Mouse (Mus musculus): ENCODE measurements at regions not wholly inside any gene's neighbourhood (a gene's known extent, or its start where the extent isn't known, plus 50 kb on each side); places are given as distances from the start of the nearest gene placed in this dataset.

GRCm38 (mm10) chr14:23237376-23237775, 776.9 kb downstream of the Kcnma1 start:
- 77% methylated on average over 2 of the region's 2 CpGs for WGBS

GRCm38 (mm10) chr14:23198676-23199075, 815.6 kb downstream of the Kcnma1 start:
- WGBS, result 53% methylated on average over 3 of the region's 3 CpGs

More at GRCm38 (mm10) chr14:23237376-23237775, 776.9 kb downstream of the Kcnma1 start:
- ATAC-seq (ENCODE audit: low FRiP score), result no peak
- Histone ChIP-seq H3K4me2 (no peak overlapping the region), H3K9ac (no peak overlapping the region), H3K27ac (no peak overlapping the region), H3K36me3 (replicated peaks) (no peaks in the 10 kb centered on the region), H3K4me1 (no peaks in the 10 kb centered on the region; the same call in 1 of the 2 replicates), H3K4me3 (replicated peaks) (no peak overlapping the region), H3K9me3 (no peaks in the 10 kb centered on the region), H3K27me3 (no peaks in the 10 kb centered on the region; the same call in 1 of the 2 replicates)

DNA sequence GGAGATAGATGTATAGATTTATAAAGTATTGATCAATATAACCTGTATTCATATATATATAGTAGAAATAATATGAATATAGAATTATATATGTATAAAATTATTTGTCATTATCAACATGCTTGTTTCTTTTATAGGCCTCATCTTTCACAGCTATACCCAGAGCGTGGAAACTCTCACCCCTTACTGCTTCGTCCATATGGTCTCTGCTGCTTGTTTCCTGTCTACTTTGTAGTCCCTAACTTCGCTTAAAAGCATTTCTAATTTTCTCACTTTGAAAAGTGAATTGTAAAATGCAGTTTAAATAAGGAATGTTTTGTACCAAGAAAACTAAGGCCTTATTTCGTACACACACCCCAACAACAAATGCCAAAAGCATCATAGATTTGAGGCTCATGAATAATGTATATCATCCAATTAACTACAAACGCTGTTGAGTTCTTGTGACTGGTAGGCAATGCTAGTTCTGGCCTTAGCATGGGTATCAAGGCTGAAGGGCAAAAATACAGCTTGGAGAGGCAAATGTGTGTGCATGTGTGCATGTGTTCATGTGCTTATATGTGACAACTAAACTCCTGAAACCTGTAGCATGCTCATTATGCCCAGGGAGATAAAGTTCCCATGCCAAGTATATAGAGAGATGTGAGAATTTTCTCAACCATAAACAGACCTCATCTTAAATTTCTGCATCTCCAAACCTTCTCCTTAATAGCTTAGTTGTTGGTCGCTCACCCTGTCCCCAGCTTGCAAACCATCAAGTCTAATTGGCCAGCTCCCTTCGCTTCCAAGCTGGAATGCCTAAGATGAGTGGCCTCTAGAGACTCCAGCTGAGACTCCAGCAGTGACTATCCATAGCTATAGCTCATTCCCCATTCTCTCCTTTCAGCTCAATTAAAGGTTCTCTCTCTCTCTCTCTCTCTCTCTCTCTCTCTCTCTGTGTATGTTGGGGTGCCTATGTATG, 819.4 kb downstream of the Kcnma1 start:
- Histone ChIP-seq H3K9ac (no peak overlapping the region), H3K27me3 (no peaks in the 10 kb centered on the region), H3K9me3 (no peaks in the 10 kb centered on the region), H3K4me1 (peaks cover 21% of the 10 kb centered on the region; the same call in 1 of the 2 replicates), H3K27ac (no peak overlapping the region), H3K4me2 (no peak overlapping the region), H3K4me3 (replicated peaks) (no peak overlapping the region), H3K36me3 (replicated peaks) (no peaks in the 10 kb centered on the region)
- peak; percentile 51; the same call in 1 of the 2 replicates for ATAC-seq (ENCODE audit: low FRiP score)
- WGBS, result 31% methylated on average over 7 of the region's 7 CpGs

More at GRCm38 (mm10) chr14:23198676-23199075, 815.6 kb downstream of the Kcnma1 start:
- no peak overlapping the region for H3K27ac ChIP-seq
- H3K4me1 ChIP-seq, result peaks cover 16% of the 10 kb centered on the region; the same call in 1 of the 2 replicates
- no peak overlapping the region for H3K4me2 ChIP-seq
- H3K9me3 ChIP-seq, result no peaks in the 10 kb centered on the region
- H3K9ac ChIP-seq, result no peak overlapping the region
- no peak overlapping the region for H3K4me3 ChIP-seq (replicated peaks)
- H3K27me3 ChIP-seq, result no peaks in the 10 kb centered on the region
- no peak for ATAC-seq (ENCODE audit: low FRiP score)
- no peaks in the 10 kb centered on the region for H3K36me3 ChIP-seq (replicated peaks)

GRCm38 (mm10) chr14:23192566-23192965, 821.7 kb downstream of the Kcnma1 start:
- H3K4me1 ChIP-seq, result peaks cover 21% of the 10 kb centered on the region; the same call in 1 of the 2 replicates
- WGBS, result 65% methylated on average over 3 of the region's 3 CpGs
- H3K4me2 ChIP-seq, result no peak overlapping the region
- no peaks in the 10 kb centered on the region for H3K9me3 ChIP-seq
- no peaks in the 10 kb centered on the region for H3K36me3 ChIP-seq (replicated peaks)
- H3K4me3 ChIP-seq (replicated peaks), result no peak overlapping the region
- H3K27ac ChIP-seq, result no peak overlapping the region
- no peak for ATAC-seq (ENCODE audit: low FRiP score)
- H3K9ac ChIP-seq, result no peak overlapping the region
- no peaks in the 10 kb centered on the region for H3K27me3 ChIP-seq

- no peaks in the 10 kb centered on the region for H3K9me3 ChIP-seq
- H3K4me3 ChIP-seq (replicated peaks), result no peak overlapping the region
- no peaks in the 10 kb centered on the region for H3K36me3 ChIP-seq (replicated peaks)
- H3K27ac ChIP-seq, result no peak overlapping the region
- peak; percentile 65; the same call in 1 of the 2 replicates for ATAC-seq (ENCODE audit: low FRiP score)
- no peaks in the 10 kb centered on the region for H3K27me3 ChIP-seq
- no peak overlapping the region for H3K9ac ChIP-seq
- H3K4me1 ChIP-seq, result 0 out of 2 replicates have a peak, but pooled peaks cover 5% of the 10 kb centered on the region
- WGBS, result 28% methylated on average over 6 of the region's 6 CpGs
- no peak overlapping the region for H3K4me2 ChIP-seq
Observed at GRCm38 (mm10) chr14:23185359-23185758, 828.9 kb downstream of the Kcnma1 start.

GRCm38 (mm10) chr14:23169346-23169745, 844.9 kb downstream of the Kcnma1 start:
- Histone ChIP-seq H3K27ac (no peak overlapping the region), H3K36me3 (replicated peaks) (no peaks in the 10 kb centered on the region), H3K4me2 (no peak overlapping the region), H3K9me3 (no peaks in the 10 kb centered on the region), H3K4me3 (replicated peaks) (no peak overlapping the region), H3K9ac (no peak overlapping the region), H3K4me1 (no peaks in the 10 kb centered on the region), H3K27me3 (no peaks in the 10 kb centered on the region)
- ATAC-seq (ENCODE audit: low FRiP score), result no peak
- WGBS, result 85% methylated on average over 14 of the region's 14 CpGs

DNA sequence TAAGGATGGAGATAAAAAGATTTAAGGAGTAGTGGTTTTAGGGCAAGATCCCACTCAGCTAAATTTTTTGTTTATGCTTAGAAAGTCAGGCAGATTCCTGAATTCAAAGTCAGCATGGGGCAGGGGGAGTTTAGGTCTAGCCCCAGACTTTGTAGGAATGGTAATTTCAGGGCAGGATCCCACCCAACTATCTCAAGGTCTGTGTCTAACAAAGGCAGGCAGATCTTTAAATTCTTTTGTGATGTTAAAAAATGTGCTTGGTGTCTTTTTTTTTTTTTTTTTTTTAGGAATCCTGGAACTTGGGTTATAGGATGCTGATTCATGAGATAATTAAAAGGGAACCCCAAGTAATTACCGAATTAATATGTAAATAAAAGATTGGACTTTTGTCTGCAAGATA, 853.7 kb downstream of the Kcnma1 start:
- no peaks in the 10 kb centered on the region for H3K27me3 ChIP-seq
- 42% methylated on average over 1 of the region's 1 CpGs for WGBS
- ATAC-seq (ENCODE audit: low FRiP score), result no peak
- no peak overlapping the region for H3K4me2 ChIP-seq
- no peak overlapping the region for H3K4me3 ChIP-seq (replicated peaks)
- no peak overlapping the region for H3K9ac ChIP-seq
- H3K4me1 ChIP-seq, result no peaks in the 10 kb centered on the region
- no peaks in the 10 kb centered on the region for H3K9me3 ChIP-seq
- no peaks in the 10 kb centered on the region for H3K36me3 ChIP-seq (replicated peaks)
- no peak overlapping the region for H3K27ac ChIP-seq

DNA sequence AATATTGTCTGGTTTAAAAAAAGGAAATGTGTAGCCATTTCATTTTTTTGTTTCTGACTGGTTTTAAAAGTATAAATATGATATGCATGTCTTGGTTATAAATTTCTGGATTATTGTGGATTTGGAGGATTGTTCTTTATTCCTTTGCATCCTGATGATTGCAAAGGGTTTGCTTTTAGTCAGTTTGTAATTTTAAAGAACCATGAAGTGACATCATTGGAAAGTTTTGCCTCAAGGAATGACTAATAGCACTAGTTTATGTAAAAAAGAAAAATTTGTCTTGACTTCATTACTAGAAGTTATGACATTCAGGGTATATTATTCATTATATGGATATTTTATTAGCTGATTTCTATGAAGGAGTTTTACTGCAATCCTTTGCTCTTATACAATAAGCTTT, 863.9 kb downstream of the Kcnma1 start:
- no peaks in the 10 kb centered on the region for H3K4me1 ChIP-seq
- ATAC-seq (ENCODE audit: low FRiP score), result no peak
- H3K9me3 ChIP-seq, result no peaks in the 10 kb centered on the region
- H3K27me3 ChIP-seq, result no peaks in the 10 kb centered on the region
- no peak overlapping the region for H3K27ac ChIP-seq
- H3K4me3 ChIP-seq (replicated peaks), result no peak overlapping the region
- no peak overlapping the region for H3K4me2 ChIP-seq
- no peaks in the 10 kb centered on the region for H3K36me3 ChIP-seq (replicated peaks)
- no peak overlapping the region for H3K9ac ChIP-seq

DNA sequence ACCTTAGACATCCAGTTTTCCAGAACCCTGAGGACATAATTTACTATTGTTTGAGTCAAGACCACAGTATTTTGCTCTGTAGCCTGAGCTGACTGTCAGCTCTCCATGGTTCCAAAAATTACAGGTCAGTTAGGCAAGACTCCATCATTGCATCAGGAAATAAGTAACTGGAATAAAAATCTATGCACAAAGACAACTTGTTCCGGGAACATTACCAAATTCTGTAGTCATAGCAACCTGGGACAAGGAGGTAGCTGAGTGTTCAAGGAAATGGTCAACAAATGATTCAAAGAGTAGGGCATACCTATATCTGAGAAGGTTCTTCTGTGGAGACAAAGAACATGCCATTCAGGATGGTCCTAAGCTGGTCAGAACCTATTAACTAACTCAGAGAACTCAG, 867.3 kb downstream of the Kcnma1 start:
- Histone ChIP-seq H3K27ac (no peak overlapping the region), H3K9me3 (no peaks in the 10 kb centered on the region), H3K4me2 (no peak overlapping the region), H3K4me1 (no peaks in the 10 kb centered on the region), H3K36me3 (replicated peaks) (no peaks in the 10 kb centered on the region), H3K9ac (no peak overlapping the region), H3K27me3 (no peaks in the 10 kb centered on the region), H3K4me3 (replicated peaks) (no peak overlapping the region)
- WGBS, result 91% methylated on average over 1 of the region's 1 CpGs
- no peak for ATAC-seq (ENCODE audit: low FRiP score)

GRCm38 (mm10) chr14:23140385-23140784, 873.9 kb downstream of the Kcnma1 start:
- H3K27me3 ChIP-seq, result no peaks in the 10 kb centered on the region
- no peaks in the 10 kb centered on the region for H3K4me1 ChIP-seq
- H3K27ac ChIP-seq, result no peak overlapping the region
- H3K36me3 ChIP-seq (replicated peaks), result no peaks in the 10 kb centered on the region
- ATAC-seq (ENCODE audit: low FRiP score), result no peak
- H3K4me3 ChIP-seq (replicated peaks), result no peak overlapping the region
- no peak overlapping the region for H3K4me2 ChIP-seq
- 90% methylated on average over 1 of the region's 1 CpGs for WGBS
- no peaks in the 10 kb centered on the region for H3K9me3 ChIP-seq
- H3K9ac ChIP-seq, result no peak overlapping the region

GRCm38 (mm10) chr14:23134723-23135122, 879.6 kb downstream of the Kcnma1 start:
- Histone ChIP-seq H3K4me2 (no peak overlapping the region), H3K9me3 (no peaks in the 10 kb centered on the region), H3K4me3 (replicated peaks) (no peak overlapping the region), H3K36me3 (replicated peaks) (no peaks in the 10 kb centered on the region), H3K27me3 (no peaks in the 10 kb centered on the region), H3K27ac (no peak overlapping the region), H3K4me1 (no peaks in the 10 kb centered on the region), H3K9ac (no peak overlapping the region)
- ATAC-seq (ENCODE audit: low FRiP score), result no peak
- WGBS, result 89% methylated on average over 2 of the region's 2 CpGs

DNA sequence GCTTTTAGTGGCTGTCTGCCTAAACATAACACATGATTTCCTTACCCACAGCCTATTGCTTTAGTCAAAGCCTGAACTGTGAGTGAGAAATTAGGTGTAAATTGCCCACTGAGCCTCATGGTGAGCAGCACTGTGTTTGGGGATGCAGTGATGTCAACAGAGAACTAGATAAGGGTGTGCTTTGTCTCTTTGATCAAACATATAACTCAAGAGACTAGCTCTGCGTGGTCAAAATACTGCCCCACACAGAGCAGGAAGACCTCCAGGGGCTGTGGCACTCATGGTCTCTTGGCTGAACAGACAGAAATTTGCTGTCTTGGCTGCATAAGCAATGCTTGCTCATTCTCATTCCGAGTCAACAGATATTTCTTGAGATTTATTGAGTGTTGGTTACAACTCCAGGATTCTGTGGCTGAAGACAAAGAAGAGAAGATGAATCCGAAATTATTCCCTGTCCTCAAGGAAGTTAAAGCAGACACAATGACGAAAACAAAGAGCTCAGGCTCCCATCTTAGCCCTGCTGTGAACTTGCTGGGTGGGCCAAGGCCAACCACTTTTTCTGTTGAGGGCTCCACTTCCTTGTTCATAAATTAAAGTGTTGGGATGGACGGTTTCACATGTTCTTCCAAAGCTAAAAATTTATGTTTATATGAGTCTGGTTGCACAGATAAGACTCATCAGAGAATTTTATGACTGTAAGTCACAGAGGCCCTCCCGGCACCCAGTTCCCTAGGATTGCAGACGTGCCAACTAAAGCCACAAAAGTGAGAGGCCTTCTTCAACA, 882.4 kb downstream of the Kcnma1 start:
- no peak for ATAC-seq (ENCODE audit: low FRiP score)

More for the DNA sequence above, 882.4 kb downstream of the Kcnma1 start:
- Histone ChIP-seq H3K4me2 (no peak overlapping the region), H3K4me1 (no peaks in the 10 kb centered on the region), H3K27ac (no peak overlapping the region), H3K27me3 (no peaks in the 10 kb centered on the region), H3K4me3 (replicated peaks) (no peak overlapping the region), H3K9me3 (no peaks in the 10 kb centered on the region), H3K36me3 (replicated peaks) (no peaks in the 10 kb centered on the region), H3K9ac (no peak overlapping the region)
- WGBS, result 82% methylated on average over 7 of the region's 7 CpGs
